Mouse (Mus musculus) heart, embryonic 14.5 days (tissue): ENCODE measurements at regions not wholly inside any gene's neighbourhood (a gene's known extent, or its start where the extent isn't known, plus 50 kb on each side); places are given as distances from the start of the nearest gene placed in this dataset.

Experiments
- ATAC-seq: fragments of 200-750 bp; cut with Nextera tagmentation; 2 replicates; pipeline ENCODE4 v1.8.0; 2017; ENCODE audit warnings: low read depth, moderate TSS enrichment; ENCODE audit not compliant: insufficient number of reproducible peaks, insufficient read depth, low FRiP score
- H3K27ac ChIP-seq, 2 experiments: fragments of 200-500 bp in 1 of 2; fragments of 300-500 bp in 1 of 2; sonication (generic) in 1 of 2; replicated peaks in 1 of 2; 2 replicates each; pipeline ENCODE4 v1.5.1; 2012 to 2014; ENCODE audit warnings: low read depth in 2 of 2, low read length in 2 of 2, control low read depth in 1 of 2, mild to moderate bottlenecking in 1 of 2, mixed read lengths in 1 of 2; ENCODE audit not compliant: control insufficient read depth in 1 of 2, insufficient read depth in 1 of 2
- H3K27me3 ChIP-seq: fragments of 300-500 bp; sonication (generic); 2 replicates; pipeline ENCODE4 v1.6.1; 2014; ENCODE audit warnings: mild to moderate bottlenecking, low read length, control low read depth; ENCODE audit not compliant: control insufficient read depth, insufficient read depth
- H3K36me3 ChIP-seq: fragments of 300-500 bp; sonication (generic); 2 replicates; pipeline ENCODE4 v1.6.1; 2014; ENCODE audit warnings: mild to moderate bottlenecking, control low read depth, low read length, mixed read lengths; ENCODE audit not compliant: control insufficient read depth, insufficient read depth
- H3K4me1 ChIP-seq, 2 experiments: fragments of 200-500 bp in 1 of 2; fragments of 300-500 bp in 1 of 2; sonication (generic) in 1 of 2; 2 replicates each; pipeline ENCODE4 v1.6.1; 2012 to 2014; ENCODE audit warnings: low read length in 2 of 2, control low read depth in 1 of 2, mixed read lengths in 1 of 2; ENCODE audit not compliant: control insufficient read depth in 2 of 2, insufficient read depth in 2 of 2
- H3K4me2 ChIP-seq: fragments of 300-500 bp; sonication (generic); 2 replicates; pipeline ENCODE4 v1.6.1; 2014; ENCODE audit warnings: mild to moderate bottlenecking, low read length
- H3K4me3 ChIP-seq, 2 experiments: fragments of 200-500 bp in 1 of 2; fragments of 300-500 bp in 1 of 2; sonication (generic) in 1 of 2; 2 replicates each; pipeline ENCODE4 v1.5.1; 2012 to 2014; ENCODE audit warnings: low read length in 2 of 2, mild to moderate bottlenecking in 2 of 2, control low read depth in 1 of 2, low read depth in 1 of 2, moderate library complexity in 1 of 2; ENCODE audit not compliant: control insufficient read depth in 1 of 2, insufficient read depth in 1 of 2
- H3K9ac ChIP-seq: fragments of 300-500 bp; sonication (generic); 2 replicates; pipeline ENCODE4 v1.6.1; 2014; ENCODE audit warnings: mild to moderate bottlenecking, low read length
- H3K9me3 ChIP-seq: fragments of 300-500 bp; sonication (generic); 2 replicates; pipeline ENCODE4 v1.6.1; 2016; ENCODE audit warnings: low read length, control low read depth; ENCODE audit not compliant: control insufficient read depth
- WGBS: fragments of 180-500 bp; shearing (Covaris S2); extraction: QIAGEN DNeasy Blood & Tissue Kit; methylation state at CpG from one replicate; pipeline ENCODE4 v1.1.7; 2014; 5-methylcytosine and 5-hydroxymethylcytosine counted together

GRCm38 (mm10) chr6:37618990-37619389 is 89.0 kb downstream of the Akr1d1 start:
- H3K27ac ChIP-seq = no peak overlapping the region
- WGBS = 78% methylated on average over 9 of the region's 9 CpGs

GRCm38 (mm10) chr6:37621364-37622029 is 91.5 kb downstream of the Akr1d1 start:
- 57% methylated on average over 7 of the region's 7 CpGs for WGBS
- H3K36me3 ChIP-seq = no peaks in the 10 kb centered on the region

More at GRCm38 (mm10) chr6:37618990-37619389, 89.0 kb downstream of the Akr1d1 start:
- Histone ChIP-seq H3K4me2 (no peak overlapping the region), H3K4me3 (no peak overlapping the region), H3K4me1 (peaks cover 0 to 2% of the 10 kb centered on the region in 2 experiments; a peak in 3 of 4 replicates), H3K27me3 (no peaks in the 10 kb centered on the region), H3K9me3 (no peaks in the 10 kb centered on the region), H3K9ac (no peak overlapping the region), H3K36me3 (no peaks in the 10 kb centered on the region)
- no peak for ATAC-seq

GRCm38 (mm10) chr6:37622273-37622672 is 92.3 kb downstream of the Akr1d1 start:
- Histone ChIP-seq H3K4me1 (peaks cover 0 to 2% of the 10 kb centered on the region in 2 experiments; a peak in 3 of 4 replicates), H3K27ac (no peak overlapping the region), H3K36me3 (no peaks in the 10 kb centered on the region), H3K4me3 (no peak overlapping the region), H3K27me3 (no peaks in the 10 kb centered on the region), H3K4me2 (no peak overlapping the region), H3K9ac (no peak overlapping the region), H3K9me3 (no peaks in the 10 kb centered on the region)
- WGBS = 71% methylated on average over 2 of the region's 2 CpGs
- ATAC-seq = no peak

More at GRCm38 (mm10) chr6:37621364-37622029, 91.5 kb downstream of the Akr1d1 start:
- Histone ChIP-seq H3K4me2 (no peak overlapping the region), H3K9me3 (no peaks in the 10 kb centered on the region), H3K27me3 (no peaks in the 10 kb centered on the region), H3K4me1 (peaks cover 0 to 2% of the 10 kb centered on the region in 2 experiments; a peak in 3 of 4 replicates), H3K27ac (no peak overlapping the region), H3K9ac (no peak overlapping the region), H3K4me3 (no peak overlapping the region)
- ATAC-seq = no peak

GRCm38 (mm10) chr6:37627206-37627605 is 97.2 kb downstream of the Akr1d1 start:
- Histone ChIP-seq H3K9me3 (no peaks in the 10 kb centered on the region), H3K4me2 (no peak overlapping the region), H3K27me3 (no peaks in the 10 kb centered on the region), H3K36me3 (no peaks in the 10 kb centered on the region), H3K4me1 (no peaks in the 10 kb centered on the region; a peak in 1 of 4 replicates), H3K27ac (peak overlapping the region; percentile 46 to 77; a peak in 3 of 4 replicates), H3K4me3 (no peak overlapping the region), H3K9ac (no peak overlapping the region)
- 54% methylated on average over 5 of the region's 5 CpGs for WGBS
- peak; percentile 77 for ATAC-seq

- H3K36me3 ChIP-seq = no peaks in the 10 kb centered on the region
- H3K9me3 ChIP-seq = no peaks in the 10 kb centered on the region
- H3K4me2 ChIP-seq = no peak overlapping the region
- ATAC-seq = no peak
- H3K9ac ChIP-seq = no peak overlapping the region
- no peaks in the 10 kb centered on the region for H3K27me3 ChIP-seq
- peaks cover 0 to 2% of the 10 kb centered on the region in 2 experiments; a peak in 3 of 4 replicates for H3K4me1 ChIP-seq
- H3K4me3 ChIP-seq = no peak overlapping the region
- 68% methylated on average over 1 of the region's 1 CpGs for WGBS
- H3K27ac ChIP-seq = no peak overlapping the region
Observed at GRCm38 (mm10) chr6:37633948-37634347, 104.0 kb downstream of the Akr1d1 start.

- H3K4me2 ChIP-seq = no peak overlapping the region
- no peak overlapping the region for H3K27ac ChIP-seq
- 32% methylated on average over 4 of the region's 4 CpGs for WGBS
- H3K27me3 ChIP-seq = no peaks in the 10 kb centered on the region
- H3K4me3 ChIP-seq = no peak overlapping the region
- ATAC-seq = no peak
- no peak overlapping the region for H3K9ac ChIP-seq
- peaks cover 5 to 11% of the 10 kb centered on the region in 2 experiments for H3K4me1 ChIP-seq
- H3K36me3 ChIP-seq = no peaks in the 10 kb centered on the region
- no peaks in the 10 kb centered on the region for H3K9me3 ChIP-seq
Observed at GRCm38 (mm10) chr6:37642066-37642465, 112.1 kb downstream of the Akr1d1 start.

- 26% methylated on average over 8 of the region's 8 CpGs for whole genome bisulfite sequencing
- H3K27ac ChIP-seq = peak overlapping the region in 1 of 2 experiments; percentile 56; a peak in 1 of 4 replicates
- H3K9ac ChIP-seq = no peak overlapping the region
- peak; percentile 26; the same call in 1 of the 2 replicates for ATAC-seq
- no peaks in the 10 kb centered on the region for H3K9me3 ChIP-seq
- H3K27me3 ChIP-seq = no peaks in the 10 kb centered on the region
- H3K36me3 ChIP-seq = no peaks in the 10 kb centered on the region
- H3K4me1 ChIP-seq = peaks cover 5 to 11% of the 10 kb centered on the region in 2 experiments
- H3K4me3 ChIP-seq = peak overlapping the region; percentile 7 to 14; a peak in 1 of 4 replicates
- H3K4me2 ChIP-seq = peak overlapping the region; percentile 57
Observed at GRCm38 (mm10) chr6:37642701-37643121, 112.7 kb downstream of the Akr1d1 start.
